Mouse (Mus musculus): ENCODE measurements at regions not wholly inside any gene's neighbourhood (a gene's known extent, or its start where the extent isn't known, plus 50 kb on each side); places are given as distances from the start of the nearest gene placed in this dataset.

GRCm38 (mm10) chr3:147041201-147041600, 189.0 kb downstream of the Ttll7 start:
- TF ChIP-seq CHD2 (IDR thresholded peaks at IDR 0.05; ENCODE audit: low read length) (no peak), CTCF (IDR thresholded peaks at IDR 0.05 in 2 of 3, conservative IDR thresholded peaks at IDR 0.05 in 1 of 3; ENCODE audit: control insufficient read depth in 1 of 3, insufficient read depth in 1 of 3, low read depth in 2 of 3, low read length in 3 of 3, poor library complexity in 1 of 3, severe bottlenecking in 1 of 3) (no peak), USF2 (IDR thresholded peaks at IDR 0.05; ENCODE audit: borderline replicate concordance in 1 of 2, insufficient read depth in 1 of 2, low read depth in 1 of 2, low read length in 2 of 2) (no peak), POLR2A (IDR thresholded peaks at IDR 0.05; ENCODE audit: control insufficient read depth in 1 of 2, insufficient read depth in 1 of 2, low read depth in 1 of 2, low read length in 2 of 2, poor library complexity in 1 of 2) (no peak), E2F4 (IDR thresholded peaks at IDR 0.05; ENCODE audit: borderline replicate concordance, low read depth, low read length) (no peak), EP300 (IDR thresholded peaks at IDR 0.05; ENCODE audit: low read depth in 1 of 2, low read length in 2 of 2) (no peak)

All from MEL (cell line).